Mouse (Mus musculus): ENCODE measurements around the gene Rhox4d. TPM values are rescaled to one million over a fixed set of nuclear protein-coding genes. Genes with fewer than 3 reads are reported as not detected.

Rhox4d gene
- polyA plus RNA-seq (2017; shearing (Covaris generic)): under 1 TPM; 0.34 to 0.47 TPM

GRCm38 (mm10) chrX:37514059-37514458, at the start of gene Rhox4d:
Gene Rhox4d, plus strand, starts transcription at chrX:37514359.

DNA sequence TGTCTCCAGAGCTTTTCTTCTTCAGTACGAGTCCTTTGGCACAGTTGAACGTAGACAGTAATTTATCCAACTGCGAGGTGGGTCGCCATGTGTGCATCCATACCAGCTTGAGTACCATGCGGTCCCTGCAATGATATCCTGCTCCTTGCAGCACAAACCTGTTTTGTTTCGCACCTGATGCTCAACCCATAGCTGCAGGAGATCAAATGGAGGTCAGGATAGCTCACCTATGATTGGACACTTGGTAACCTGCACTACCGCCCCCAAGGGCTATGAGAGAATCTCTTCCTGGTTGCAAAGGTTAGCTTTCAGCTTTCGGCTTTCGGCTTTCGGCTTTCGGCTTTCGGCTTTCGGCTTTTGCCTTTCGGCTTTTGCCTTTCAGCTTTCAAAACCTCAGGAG, 34.1 kb upstream of the Rhox4d start, which contains the start of gene Rhox4c:
Gene Rhox4c (plus strand): TSS at position 301 of the 400 bp plus-strand sequence.

DNA sequence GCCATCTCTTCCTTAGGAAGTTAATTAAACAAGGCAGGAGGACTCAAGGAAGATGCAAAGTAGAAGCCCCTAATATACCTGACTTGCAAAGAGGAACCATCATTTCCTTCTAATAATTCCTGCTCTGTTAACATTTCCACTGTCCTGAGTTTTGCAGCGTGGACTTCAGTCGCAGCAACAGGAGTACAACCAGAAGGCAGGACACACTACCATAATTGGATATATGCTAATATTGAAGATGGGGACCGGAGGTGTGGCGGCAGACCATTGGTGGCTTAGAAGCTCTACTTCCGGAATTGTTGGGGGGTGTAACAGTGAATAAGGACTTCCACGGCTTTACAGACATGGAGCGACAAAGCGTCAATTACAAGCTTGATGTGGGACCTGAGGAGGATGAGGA, 16.0 kb downstream of the Rhox4d start, which contains the start of gene Rhox2e:
Gene Rhox2e (plus strand): TSS at position 301 of the 400 bp plus-strand sequence.

GRCm38 (mm10) chrX:37541719-37542118, 27.6 kb downstream of the Rhox4d start, which contains the start of gene Rhox3e:
Gene Rhox3e, plus strand, starts transcription at chrX:37542019.

DNA sequence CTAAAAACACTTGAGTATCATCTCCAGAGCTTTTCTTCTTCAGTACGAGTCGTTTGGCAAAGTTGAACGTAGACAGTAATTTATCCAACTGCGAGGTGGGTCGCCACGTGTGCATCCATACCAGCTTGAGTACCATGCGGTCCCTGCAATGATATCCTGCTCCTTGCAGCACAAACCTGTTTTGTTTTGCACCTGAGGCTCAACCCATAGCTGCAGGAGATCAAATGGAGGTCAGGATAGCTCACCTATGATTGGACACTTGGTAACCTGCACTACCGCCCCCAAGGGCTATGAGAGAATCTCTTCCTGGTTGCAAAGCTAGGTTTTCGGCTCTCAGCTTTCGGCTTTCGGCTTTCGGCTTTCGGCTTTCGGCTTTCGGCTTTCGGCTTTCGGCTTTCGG, 43.0 kb downstream of the Rhox4d start, which contains the start of gene Rhox4e:
Gene Rhox4e (plus strand): TSS at position 301 of the 400 bp plus-strand sequence.

Other genes starting within 250 kb of the Rhox4d start
- gene Rhox4a, start 249.0 kb upstream of the Rhox4d start, polyA plus RNA-seq (2017; shearing (Covaris generic)): not detected
- not detected for gene Rhox3a2, start 134.3 kb upstream of the Rhox4d start, polyA plus RNA-seq (2017; shearing (Covaris generic))
- under 1 TPM in 1 of 2 experiments, not detected in 1; 0.71 TPM for gene Rhox4a2, start 123.5 kb upstream of the Rhox4d start, polyA plus RNA-seq (2017; shearing (Covaris generic))
- gene Rhox2b, start 102.3 kb upstream of the Rhox4d start, polyA plus RNA-seq (2017; shearing (Covaris generic)): not detected
- gene Rhox4b, start 81.9 kb upstream of the Rhox4d start, polyA plus RNA-seq (2017; shearing (Covaris generic)): 1 to 10 TPM in 1 of 2 experiments, not detected in 1; 1.8 TPM
- gene Rhox2c, start 60.7 kb upstream of the Rhox4d start, polyA plus RNA-seq (2017; shearing (Covaris generic)): not detected
- 1 to 10 TPM in 1 of 2 experiments, not detected in 1; 1.5 TPM for gene Rhox3c, start 55.8 kb upstream of the Rhox4d start, polyA plus RNA-seq (2017; shearing (Covaris generic))
- gene Rhox4c, start 34.0 kb upstream of the Rhox4d start, polyA plus RNA-seq (2017; shearing (Covaris generic)): under 1 TPM in 1 of 2 experiments, not detected in 1; 0.10 TPM
- gene Rhox2d, start 20.9 kb upstream of the Rhox4d start, polyA plus RNA-seq (2017; shearing (Covaris generic)): not detected
- not detected for gene Rhox2e, start 16.1 kb downstream of the Rhox4d start, polyA plus RNA-seq (2017; shearing (Covaris generic))
- gene Rhox3e, start 27.7 kb downstream of the Rhox4d start, polyA plus RNA-seq (2017; shearing (Covaris generic)): not detected
- gene Rhox4e, start 43.1 kb downstream of the Rhox4d start, polyA plus RNA-seq (2017; shearing (Covaris generic)): 1 to 10 TPM in 1 of 2 experiments, under 1 TPM in 1; 0.35 to 2.6 TPM
- gene Rhox2f, start 57.0 kb downstream of the Rhox4d start, polyA plus RNA-seq (2017; shearing (Covaris generic)): not detected
- not detected for gene Rhox3f, start 66.6 kb downstream of the Rhox4d start, polyA plus RNA-seq (2017; shearing (Covaris generic))
- gene Rhox4f, start 93.3 kb downstream of the Rhox4d start, polyA plus RNA-seq (2017; shearing (Covaris generic)): not detected
- not detected for gene Rhox3g, start 114.3 kb downstream of the Rhox4d start, polyA plus RNA-seq (2017; shearing (Covaris generic))
- not detected for gene Rhox2g, start 129.1 kb downstream of the Rhox4d start, polyA plus RNA-seq (2017; shearing (Covaris generic))
- not detected for gene Rhox4g, start 137.0 kb downstream of the Rhox4d start, polyA plus RNA-seq (2017; shearing (Covaris generic))
- not detected for gene Rhox3h, start 154.4 kb downstream of the Rhox4d start, polyA plus RNA-seq (2017; shearing (Covaris generic))
- gene Rhox2h, start 158.9 kb downstream of the Rhox4d start, polyA plus RNA-seq (2017; shearing (Covaris generic)): not detected

Data from inflammation-experienced regulatory T-cells (primary cell).